Comparison of ENCODE assay signal across 8 mouse cellular contexts in the genomic region with DNA sequence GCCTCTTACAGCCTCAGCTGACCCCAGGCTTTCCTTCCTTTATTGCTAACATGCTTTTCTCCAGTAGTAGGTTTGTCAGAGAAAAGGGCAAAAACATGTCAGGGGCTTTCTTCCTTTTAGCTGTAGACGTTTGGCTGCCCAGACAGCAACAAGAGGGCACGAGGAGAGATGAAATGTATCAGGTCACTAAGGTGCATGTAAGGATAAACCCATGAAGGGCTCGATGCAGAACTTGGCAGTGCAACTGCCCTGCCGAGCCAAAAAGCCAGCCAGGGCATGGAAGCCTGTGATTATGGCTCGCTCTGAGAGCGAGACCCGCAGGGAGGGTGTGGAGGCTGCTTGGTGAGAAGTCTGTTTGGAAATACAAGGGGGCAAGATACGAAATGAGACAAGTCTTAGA.
A peak's percentile ranks its signal among the peaks of the same experiment; 100 is the strongest.
DNase-seq lines count a peak whose midpoint lies in the region; ATAC-seq and TF ChIP-seq lines count a peak whose summit lies in the region.
"Had no signal": no experiment of that assay in that cellular context is flagged by ENCODE, and none has a peak within 500 bp of the region (broad histone marks: within the 10 kb centered on the region; RNA-seq: fewer than 3 reads in every experiment).

No protein-coding gene starts in this region.

- no peak for TF ChIP-seq CTCF in liver, adult 2 months (IDR thresholded peaks at IDR 0.05; ENCODE audit: low read depth, low read length)

- no peaks in the 10 kb centered on the region for H3K36me3 ChIP-seq in liver, adult 2 months (ENCODE audit: control insufficient read depth, insufficient read depth, low read length)
- H3K36me3 ChIP-seq in liver, embryonic 11.5 days (ENCODE audit: control insufficient read depth, insufficient read depth, low read length) = no peaks in the 10 kb centered on the region
- no peaks in the 10 kb centered on the region for H3K36me3 ChIP-seq in embryonic facial prominence, embryonic 15.5 days
- H3K36me3 ChIP-seq: G1E had no signal

- H3K9ac ChIP-seq in liver, adult 2 months (ENCODE audit: low read depth, low read length) = no peak overlapping the region
- H3K9ac ChIP-seq in liver, embryonic 11.5 days (ENCODE audit: low read depth, low read length) = no peak overlapping the region
- H3K9ac ChIP-seq in embryonic facial prominence, embryonic 15.5 days = no peak overlapping the region

- no peak overlapping the region for H3K4me2 ChIP-seq in liver, embryonic 11.5 days
- H3K4me2 ChIP-seq in embryonic facial prominence, embryonic 15.5 days (replicated peaks) = 0 out of 2 replicates have a peak overlapping the region, but pooled peaks have one; percentile 25

- WGBS in liver, adult 2 months = 54% methylated on average over 8 of the region's 8 CpGs
- 73% methylated on average over 8 of the region's 8 CpGs for WGBS in liver, embryonic 11.5 days
- WGBS in embryonic facial prominence, embryonic 15.5 days = 41% methylated on average over 8 of the region's 8 CpGs

- H3K27me3 ChIP-seq in liver, adult 2 months (ENCODE audit: control insufficient read depth, insufficient read depth, low read length) = no peaks in the 10 kb centered on the region
- no peaks in the 10 kb centered on the region for H3K27me3 ChIP-seq in liver, embryonic 11.5 days (replicated peaks; ENCODE audit: control insufficient read depth, insufficient read depth, low read length)
- H3K27me3 ChIP-seq in embryonic facial prominence, embryonic 15.5 days = no peaks in the 10 kb centered on the region

- H3K79me2 ChIP-seq in liver, adult 2 months (ENCODE audit: control insufficient read depth, insufficient read depth, low read length) = no peaks in the 10 kb centered on the region

- no peak for ATAC-seq in liver, embryonic 11.5 days (replicated peaks; ENCODE audit: low FRiP score)
- no peak for ATAC-seq in embryonic facial prominence, embryonic 15.5 days (ENCODE audit: insufficient number of reproducible peaks, low FRiP score, low TSS enrichment, low read depth)

- H3K27ac ChIP-seq in liver, adult 2 months (replicated peaks; ENCODE audit: insufficient read depth, low read depth, low read length) = peak overlapping the region; percentile 27; the same call in 1 of the 2 replicates
- H3K27ac ChIP-seq in liver, embryonic 11.5 days (ENCODE audit: low read depth, low read length) = no peak overlapping the region
- peak overlapping the region; percentile 85 for H3K27ac ChIP-seq in embryonic facial prominence, embryonic 15.5 days (replicated peaks)

- no peaks in the 10 kb centered on the region for H3K9me3 ChIP-seq in liver, embryonic 11.5 days (ENCODE audit: control insufficient read depth, low read length)
- no peaks in the 10 kb centered on the region for H3K9me3 ChIP-seq in embryonic facial prominence, embryonic 15.5 days (replicated peaks)

- no peak overlapping the region for H3K4me3 ChIP-seq in liver, adult 2 months (ENCODE audit: insufficient read depth, low read depth, low read length)
- no peak overlapping the region for H3K4me3 ChIP-seq in liver, embryonic 11.5 days (ENCODE audit: low read depth, low read length)
- no peak overlapping the region for H3K4me3 ChIP-seq in embryonic facial prominence, embryonic 15.5 days (replicated peaks)

- no peak for DNase-seq in liver, adult 2 months (ENCODE audit: extremely low read depth, low read depth, low spot score)
- no peak for DNase-seq in liver, embryonic 11.5 days (ENCODE audit: low spot score)
- peak; percentile 79 to 81 for DNase-seq in cerebellum, adult 18-20 months
- DNase-seq in heart, postnatal 4 days = peak; percentile 72
- no peak for DNase-seq in thymus, postnatal 14 days
- no peak for DNase-seq in kidney, postnatal 25 days

- TF ChIP-seq POLR2A in liver, adult 2 months (IDR thresholded peaks at IDR 0.05; ENCODE audit: extremely low read depth, insufficient read depth, low read length) = no peak

- H3K4me1 ChIP-seq in liver, adult 2 months (ENCODE audit: control insufficient read depth, insufficient read depth, low read length) = no peaks in the 10 kb centered on the region
- H3K4me1 ChIP-seq in liver, embryonic 11.5 days (replicated peaks; ENCODE audit: control insufficient read depth, insufficient read depth, low read length) = no peaks in the 10 kb centered on the region; the same call in 1 of the 2 replicates
- H3K4me1 ChIP-seq in embryonic facial prominence, embryonic 15.5 days = peaks cover 22% of the 10 kb centered on the region

Comparison
In these comparisons a context has a peak if more than half of its experiments do, and no peak if none do; other contexts are left out.
1. DNase-seq: peak in cerebellum, adult 18-20 months (2 of 2) and heart, postnatal 4 days (single experiment); none in liver, adult 2 months (single experiment), liver, embryonic 11.5 days (single experiment), thymus, postnatal 14 days (single experiment) and kidney, postnatal 25 days (0 of 2).